Mouse (Mus musculus) limb, embryonic 14.5 days (tissue): ENCODE data around the gene Fam104a. TPM values are rescaled to one million over a fixed set of nuclear protein-coding genes. Genes with fewer than 3 reads are reported as not detected.

Experiments
- ATAC-seq: fragments of 200-750 bp; cut with Nextera tagmentation; 2 replicates; pipeline ENCODE4 v1.8.0; 2017; ENCODE audit warnings: low read depth, moderate number of reproducible peaks, moderate TSS enrichment; ENCODE audit not compliant: low FRiP score
- DNase-seq: peaks from one replicate; pipeline ENCODE4 v3.0.0-alpha.2; 2015; ENCODE audit warnings: low spot score
- H3K27ac ChIP-seq: fragments of 300-500 bp; sonication (generic); replicated peaks from 2 replicates; pipeline ENCODE4 v1.5.1; 2014; ENCODE audit warnings: low read depth, mild to moderate bottlenecking, low read length, moderate library complexity, mixed read lengths
- H3K27me3 ChIP-seq: fragments of 300-500 bp; sonication (generic); 2 replicates; pipeline ENCODE4 v1.6.1; 2014; ENCODE audit warnings: low read length, mixed read lengths; ENCODE audit not compliant: control insufficient read depth, insufficient read depth
- H3K36me3 ChIP-seq: fragments of 300-500 bp; sonication (generic); 2 replicates; pipeline ENCODE4 v1.6.1; 2014; ENCODE audit warnings: mild to moderate bottlenecking, low read length, moderate library complexity, mixed read lengths; ENCODE audit not compliant: control insufficient read depth, insufficient read depth
- H3K4me1 ChIP-seq: fragments of 300-500 bp; sonication (generic); 2 replicates; pipeline ENCODE4 v1.6.1; 2014; ENCODE audit warnings: antibody characterized with exemption, low read length, mixed read lengths; ENCODE audit not compliant: control insufficient read depth, insufficient read depth
- H3K4me2 ChIP-seq: fragments of 300-500 bp; sonication (generic); replicated peaks from 2 replicates; pipeline ENCODE4 v1.6.1; 2014; ENCODE audit warnings: low read depth, mild to moderate bottlenecking, low read length, moderate library complexity; ENCODE audit not compliant: severe bottlenecking
- H3K4me3 ChIP-seq: fragments of 300-500 bp; sonication (generic); replicated peaks from 2 replicates; pipeline ENCODE4 v1.5.1; 2014; ENCODE audit warnings: low read length
- H3K9ac ChIP-seq: fragments of 300-500 bp; sonication (generic); 2 replicates; pipeline ENCODE4 v1.6.1; 2014; ENCODE audit warnings: mild to moderate bottlenecking, low read depth, low read length, moderate library complexity; ENCODE audit not compliant: severe bottlenecking
- H3K9me3 ChIP-seq: fragments of 300-500 bp; sonication (generic); 2 replicates; pipeline ENCODE4 v1.6.1; 2016; ENCODE audit warnings: low read length; ENCODE audit not compliant: control insufficient read depth
- POLR2A ChIP-seq: fragments of 200-500 bp; IDR thresholded peaks from 2 replicates; pipeline ENCODE4 v1.8.0; 2012; ENCODE audit warnings: inconsistent platforms, mild to moderate bottlenecking, moderate library complexity, borderline replicate concordance; ENCODE audit not compliant: insufficient read depth, insufficient read length; ENCODE audit errors: extremely low read depth
- WGBS: fragments of 180-500 bp; shearing (Covaris S2); extraction: QIAGEN DNeasy Blood & Tissue Kit; methylation state at CpG from one replicate; pipeline ENCODE4 v1.1.7; 2014; 5-methylcytosine and 5-hydroxymethylcytosine counted together
- polyA plus RNA-seq, 2 experiments: library from polyadenylated mRNA; depleted of rRNA in 1 of 2; stranded (reverse) in 1 of 2; unstranded in 1 of 2; fragments of >200 nt; fragmentation: Nextera tagmentation in 1 of 2; extraction: Ambion mirVana in 1 of 2; gene quantifications; 2 replicates each; pipeline versions ENCODE4 v1.2.1 to v1.2.3; 2012 to 2014

Fam104a gene
- polyA plus RNA-seq, 2 experiments, result 30.3 to 50.2 TPM

GRCm38 (mm10) chr11:113619420-113620080 lies 64.4 kb downstream of the Fam104a start:
- Histone ChIP-seq H3K4me3 (peak overlapping the region; percentile 46), H3K9ac (peak overlapping the region; percentile 22), H3K36me3 (no peaks in the 10 kb centered on the region), H3K4me1 (peaks cover 15% of the 10 kb centered on the region), H3K9me3 (no peaks in the 10 kb centered on the region), H3K27ac (no peak overlapping the region), H3K4me2 (peak overlapping the region; percentile 74), H3K27me3 (peaks cover 33% of the 10 kb centered on the region)
- WGBS, result 3% methylated on average over 31 of the region's 31 CpGs
- no peak for ATAC-seq
- no peak for DNase-seq
- TF ChIP-seq POLR2A, result no peak

- no peak within 1 kb of the TSS for H3K27ac ChIP-seq
- no peaks in the 10 kb centered on the region for H3K36me3 ChIP-seq
- H3K4me3 ChIP-seq, result peak within 1 kb of the TSS; percentile 46
- peaks cover 15% of the 10 kb centered on the region for H3K4me1 ChIP-seq
- H3K27me3 ChIP-seq, result peaks cover 33% of the 10 kb centered on the region
- H3K9ac ChIP-seq, result peak within 1 kb of the TSS; percentile 22
- TF ChIP-seq POLR2A, result no peak
- ATAC-seq (peak; percentile 58; the same call in 1 of the 2 replicates), DNase-seq (peak; percentile 40)
- peak within 1 kb of the TSS; percentile 74 for H3K4me2 ChIP-seq
- under 1% methylated on average over 51 of the region's 54 CpGs for WGBS
- H3K9me3 ChIP-seq, result no peaks in the 10 kb centered on the region
Observed at GRCm38 (mm10) chr11:113618672-113619419, 65.1 kb downstream of the Fam104a start, which contains the start of gene Sstr2. Gene Sstr2 (plus strand): TSS chr11:113619342.

GRCm38 (mm10) chr11:113618303-113618671 lies 65.7 kb downstream of the Fam104a start:
- peaks cover 15% of the 10 kb centered on the region for H3K4me1 ChIP-seq
- ATAC-seq (no peak), DNase-seq (no peak)
- H3K9ac ChIP-seq, result no peak overlapping the region
- H3K9me3 ChIP-seq, result no peaks in the 10 kb centered on the region
- WGBS, result 28% methylated on average over 4 of the region's 4 CpGs
- peak overlapping the region; percentile 46 for H3K4me3 ChIP-seq
- H3K4me2 ChIP-seq, result peak overlapping the region; percentile 74
- no peak for TF ChIP-seq POLR2A
- H3K36me3 ChIP-seq, result no peaks in the 10 kb centered on the region
- H3K27me3 ChIP-seq, result peaks cover 33% of the 10 kb centered on the region
- H3K27ac ChIP-seq, result no peak overlapping the region

GRCm38 (mm10) chr11:113617132-113617911 lies 66.6 kb downstream of the Fam104a start:
- H3K9ac ChIP-seq, result no peak overlapping the region
- TF ChIP-seq POLR2A, result no peak
- H3K4me1 ChIP-seq, result peaks cover 16% of the 10 kb centered on the region
- H3K9me3 ChIP-seq, result no peaks in the 10 kb centered on the region
- 51% methylated on average over 14 of the region's 14 CpGs for WGBS
- H3K27ac ChIP-seq, result no peak overlapping the region
- peaks cover 33% of the 10 kb centered on the region for H3K27me3 ChIP-seq
- no peak overlapping the region for H3K4me3 ChIP-seq
- ATAC-seq (no peak), DNase-seq (peak; percentile 75)
- no peak overlapping the region for H3K4me2 ChIP-seq
- no peaks in the 10 kb centered on the region for H3K36me3 ChIP-seq

GRCm38 (mm10) chr11:113614476-113614875 lies 69.5 kb downstream of the Fam104a start:
- no peak for TF ChIP-seq POLR2A
- no peaks in the 10 kb centered on the region for H3K9me3 ChIP-seq
- H3K27ac ChIP-seq, result no peak overlapping the region
- H3K4me3 ChIP-seq, result no peak overlapping the region
- 73% methylated on average over 6 of the region's 6 CpGs for WGBS
- no peaks in the 10 kb centered on the region for H3K36me3 ChIP-seq
- no peak overlapping the region for H3K4me2 ChIP-seq
- peaks cover 17% of the 10 kb centered on the region for H3K27me3 ChIP-seq
- DNase-seq (no peak), ATAC-seq (no peak)
- no peak overlapping the region for H3K9ac ChIP-seq
- H3K4me1 ChIP-seq, result peaks cover 16% of the 10 kb centered on the region
